Mouse (Mus musculus): ENCODE results near the gene Il11. TPM values are rescaled to one million over a fixed set of nuclear protein-coding genes. Genes with fewer than 3 reads are reported as not detected.

The Il11 gene
- polyA plus RNA-seq, 1 experiment = 1.4 TPM

DNA sequence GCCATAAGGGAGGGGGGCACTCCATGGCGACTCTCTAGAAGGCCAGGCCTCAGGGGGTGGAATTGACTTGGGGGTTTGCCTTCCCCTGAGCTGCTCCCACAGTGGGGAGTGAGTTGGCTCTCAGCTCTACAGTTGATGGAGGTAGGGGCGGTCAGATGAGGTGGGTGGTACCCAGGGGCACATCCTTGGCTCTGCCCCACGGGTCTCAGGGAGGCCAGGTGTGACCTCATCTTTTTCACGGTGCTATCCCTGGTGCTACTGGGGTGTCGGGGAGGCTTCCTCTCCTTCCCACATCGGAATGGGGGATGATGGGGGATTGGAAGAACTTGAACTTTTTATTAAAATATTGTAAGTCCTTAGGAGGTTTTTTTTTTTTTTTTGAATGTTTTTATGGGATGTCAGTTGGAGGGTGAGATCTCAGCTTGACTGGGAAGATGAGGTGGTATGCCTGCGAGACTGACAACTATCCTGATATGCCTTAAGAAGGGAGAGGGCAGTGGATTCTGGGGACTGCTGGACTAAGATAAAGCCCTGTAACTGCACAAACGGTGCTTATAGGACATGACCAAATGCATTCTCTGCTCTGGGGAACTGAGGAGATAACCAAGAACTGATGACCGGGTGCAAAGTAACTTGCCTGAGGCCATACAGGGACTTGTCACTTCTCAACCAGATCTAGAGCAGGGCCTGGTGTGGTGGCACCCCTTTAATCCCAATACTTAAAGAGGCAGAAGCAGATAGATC is 35.3 kb downstream of the Il11 start:
- Histone ChIP-seq H3K9ac (ENCODE audit: low read depth, poor library complexity, severe bottlenecking) (no peak overlapping the region), H3K4me1 (ENCODE audit: control insufficient read depth, insufficient read depth, low read length) (no peaks in the 10 kb centered on the region), H3K4me3 (ENCODE audit: low read depth, low read length) (no peak overlapping the region), H3K36me3 (ENCODE audit: control insufficient read depth, insufficient read depth, low read length, poor library complexity, severe bottlenecking) (peaks cover 29% of the 10 kb centered on the region), H3K27ac (ENCODE audit: insufficient read depth, low read length) (no peak overlapping the region), H3K9me3 (replicated peaks; ENCODE audit: control insufficient read depth, insufficient read depth, low read length, poor library complexity, severe bottlenecking) (no peaks in the 10 kb centered on the region), H3K27me3 (ENCODE audit: control insufficient read depth, insufficient read depth, low read length, poor library complexity, severe bottlenecking) (no peaks in the 10 kb centered on the region)
- no peak for TF ChIP-seq CTCF (IDR thresholded peaks at IDR 0.05; ENCODE audit: low read depth, low read length)
- no peak for TF ChIP-seq POLR2A (IDR thresholded peaks at IDR 0.05; ENCODE audit: insufficient read depth, low read length)
- TF ChIP-seq EP300 (IDR thresholded peaks at IDR 0.05; ENCODE audit: insufficient read depth, low read depth, low read length) = no peak

DNA sequence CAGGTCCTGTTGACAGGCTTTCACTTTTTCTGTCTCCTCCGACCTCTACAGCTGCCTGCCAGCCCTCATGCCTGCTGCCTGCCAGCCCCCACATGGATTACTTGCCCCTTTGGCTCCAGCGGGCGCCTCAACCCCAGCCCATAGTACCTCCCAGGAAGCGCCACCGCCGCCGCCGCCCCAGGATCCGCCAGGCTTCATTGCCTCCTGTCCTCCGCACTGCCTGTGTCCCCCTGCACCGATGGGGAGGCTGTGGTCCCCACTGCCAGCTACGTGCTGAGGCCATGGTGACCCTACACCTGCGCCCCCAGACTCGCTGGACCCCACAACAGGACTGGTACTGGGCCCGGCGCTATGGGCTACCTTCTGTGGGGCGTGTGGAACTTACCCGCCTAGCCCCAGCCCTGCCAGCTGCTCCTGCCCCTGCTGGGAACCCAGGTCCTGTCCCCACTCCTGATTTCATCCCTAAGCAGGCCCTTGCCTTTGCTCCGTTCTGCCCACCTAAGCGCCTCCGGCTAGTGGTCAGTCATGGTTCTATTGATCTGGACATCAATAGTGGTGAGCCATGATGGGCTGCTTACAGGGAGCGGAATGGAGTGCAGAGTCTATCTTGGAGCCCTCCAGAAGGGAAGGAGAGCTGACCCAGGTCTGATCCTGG is 36.2 kb downstream of the Il11 start:
- Histone ChIP-seq H3K36me3 (ENCODE audit: control insufficient read depth, insufficient read depth, low read length, poor library complexity, severe bottlenecking) (peaks cover 32% of the 10 kb centered on the region), H3K9me3 (replicated peaks; ENCODE audit: control insufficient read depth, insufficient read depth, low read length, poor library complexity, severe bottlenecking) (no peaks in the 10 kb centered on the region), H3K4me3 (ENCODE audit: low read depth, low read length) (no peak overlapping the region), H3K27me3 (ENCODE audit: control insufficient read depth, insufficient read depth, low read length, poor library complexity, severe bottlenecking) (no peaks in the 10 kb centered on the region), H3K4me1 (ENCODE audit: control insufficient read depth, insufficient read depth, low read length) (no peaks in the 10 kb centered on the region), H3K27ac (ENCODE audit: insufficient read depth, low read length) (no peak overlapping the region), H3K9ac (ENCODE audit: low read depth, poor library complexity, severe bottlenecking) (no peak overlapping the region)
- TF ChIP-seq POLR2A (IDR thresholded peaks at IDR 0.05; ENCODE audit: insufficient read depth, low read length) (no peak), EP300 (IDR thresholded peaks at IDR 0.05; ENCODE audit: insufficient read depth, low read depth, low read length) (no peak), CTCF (IDR thresholded peaks at IDR 0.05; ENCODE audit: low read depth, low read length) (no peak)

DNA sequence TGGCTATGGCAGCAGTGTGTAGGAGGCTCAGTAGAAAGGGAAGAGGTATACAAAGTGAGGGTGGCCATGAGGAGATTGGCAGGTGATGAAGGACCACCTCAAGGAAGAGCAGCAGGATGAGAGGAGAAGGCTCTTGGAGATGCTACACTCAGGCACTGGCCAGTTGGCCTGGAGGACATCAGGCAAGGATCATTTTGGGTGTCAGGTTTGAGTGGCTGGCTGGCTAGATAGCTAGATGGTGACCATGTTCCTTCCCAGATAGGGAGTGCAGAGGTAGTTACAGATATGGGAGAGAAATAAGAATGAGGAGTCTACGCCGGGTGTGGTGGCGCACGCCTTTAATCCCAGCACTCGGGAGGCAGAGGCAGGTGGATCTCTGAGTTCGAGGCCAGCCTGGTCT is 37.8 kb downstream of the Il11 start:
- no peak for TF ChIP-seq CTCF (IDR thresholded peaks at IDR 0.05; ENCODE audit: low read depth, low read length)
- no peak for TF ChIP-seq EP300 (IDR thresholded peaks at IDR 0.05; ENCODE audit: insufficient read depth, low read depth, low read length)
- TF ChIP-seq POLR2A (IDR thresholded peaks at IDR 0.05; ENCODE audit: insufficient read depth, low read length) = no peak
- H3K36me3 ChIP-seq (ENCODE audit: control insufficient read depth, insufficient read depth, low read length, poor library complexity, severe bottlenecking) = peaks cover 20% of the 10 kb centered on the region
- no peak overlapping the region for H3K27ac ChIP-seq (ENCODE audit: insufficient read depth, low read length)
- H3K9ac ChIP-seq (ENCODE audit: low read depth, poor library complexity, severe bottlenecking) = no peak overlapping the region
- no peaks in the 10 kb centered on the region for H3K4me1 ChIP-seq (ENCODE audit: control insufficient read depth, insufficient read depth, low read length)
- H3K4me3 ChIP-seq (ENCODE audit: low read depth, low read length) = no peak overlapping the region
- no peaks in the 10 kb centered on the region for H3K9me3 ChIP-seq (replicated peaks; ENCODE audit: control insufficient read depth, insufficient read depth, low read length, poor library complexity, severe bottlenecking)
- H3K27me3 ChIP-seq (ENCODE audit: control insufficient read depth, insufficient read depth, low read length, poor library complexity, severe bottlenecking) = no peaks in the 10 kb centered on the region

DNA sequence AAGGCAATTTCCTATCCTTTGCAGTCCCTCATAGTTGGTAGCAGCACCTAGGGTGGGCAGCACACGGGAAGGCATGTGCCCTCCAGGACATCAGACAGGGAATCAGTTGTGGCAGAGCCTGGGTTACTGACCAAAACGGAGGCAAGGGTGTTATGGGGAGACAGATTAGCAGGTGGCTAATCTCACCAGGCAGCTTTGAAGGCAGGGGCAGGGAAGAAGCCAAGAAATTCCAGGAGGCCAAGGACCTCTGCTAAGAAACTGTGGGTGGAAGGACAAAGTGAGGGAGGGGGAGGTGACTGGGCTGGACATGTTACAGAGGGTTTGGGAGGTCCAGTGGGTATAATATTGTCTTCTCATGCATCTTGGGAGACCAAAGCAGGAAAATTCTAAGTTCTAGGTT is 39.3 kb downstream of the Il11 start:
- Histone ChIP-seq H3K36me3 (ENCODE audit: control insufficient read depth, insufficient read depth, low read length, poor library complexity, severe bottlenecking) (peaks cover 16% of the 10 kb centered on the region), H3K4me3 (ENCODE audit: low read depth, low read length) (no peak overlapping the region), H3K9me3 (replicated peaks; ENCODE audit: control insufficient read depth, insufficient read depth, low read length, poor library complexity, severe bottlenecking) (no peaks in the 10 kb centered on the region), H3K9ac (ENCODE audit: low read depth, poor library complexity, severe bottlenecking) (no peak overlapping the region), H3K4me1 (ENCODE audit: control insufficient read depth, insufficient read depth, low read length) (no peaks in the 10 kb centered on the region), H3K27me3 (ENCODE audit: control insufficient read depth, insufficient read depth, low read length, poor library complexity, severe bottlenecking) (no peaks in the 10 kb centered on the region), H3K27ac (ENCODE audit: insufficient read depth, low read length) (no peak overlapping the region)
- TF ChIP-seq EP300 (IDR thresholded peaks at IDR 0.05; ENCODE audit: insufficient read depth, low read depth, low read length) = no peak
- TF ChIP-seq CTCF (IDR thresholded peaks at IDR 0.05; ENCODE audit: low read depth, low read length) = no peak
- TF ChIP-seq POLR2A (IDR thresholded peaks at IDR 0.05; ENCODE audit: insufficient read depth, low read length) = no peak

DNA sequence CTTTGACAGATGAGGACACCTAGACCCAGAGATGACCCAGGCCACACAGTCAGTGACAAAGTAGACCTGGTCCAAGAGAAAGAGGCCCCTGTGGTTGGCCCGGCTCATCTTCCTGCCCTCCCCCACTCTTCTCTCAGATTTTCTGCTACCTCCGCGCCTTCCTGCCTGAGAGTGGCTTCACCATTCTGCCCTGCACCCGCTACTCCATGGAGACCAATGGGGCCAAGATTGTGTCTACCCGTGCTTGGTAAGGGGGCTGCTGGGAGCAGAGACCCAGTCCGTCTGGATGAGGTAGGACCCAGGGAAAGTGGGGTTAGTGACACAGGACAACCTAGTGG is 40.2 kb downstream of the Il11 start:
- H3K27ac ChIP-seq (ENCODE audit: insufficient read depth, low read length) = no peak overlapping the region
- H3K9ac ChIP-seq (ENCODE audit: low read depth, poor library complexity, severe bottlenecking) = no peak overlapping the region
- H3K4me3 ChIP-seq (ENCODE audit: low read depth, low read length) = no peak overlapping the region
- peaks cover 16% of the 10 kb centered on the region for H3K36me3 ChIP-seq (ENCODE audit: control insufficient read depth, insufficient read depth, low read length, poor library complexity, severe bottlenecking)
- no peaks in the 10 kb centered on the region for H3K9me3 ChIP-seq (replicated peaks; ENCODE audit: control insufficient read depth, insufficient read depth, low read length, poor library complexity, severe bottlenecking)
- no peak for TF ChIP-seq EP300 (IDR thresholded peaks at IDR 0.05; ENCODE audit: insufficient read depth, low read depth, low read length)
- TF ChIP-seq POLR2A (IDR thresholded peaks at IDR 0.05; ENCODE audit: insufficient read depth, low read length) = no peak
- TF ChIP-seq CTCF (IDR thresholded peaks at IDR 0.05; ENCODE audit: low read depth, low read length) = no peak
- H3K4me1 ChIP-seq (ENCODE audit: control insufficient read depth, insufficient read depth, low read length) = no peaks in the 10 kb centered on the region
- no peaks in the 10 kb centered on the region for H3K27me3 ChIP-seq (ENCODE audit: control insufficient read depth, insufficient read depth, low read length, poor library complexity, severe bottlenecking)

Data from ES-Bruce4 (cell line).